Mouse (Mus musculus): ENCODE measurements around the gene Socs4.

The Socs4 gene

DNA sequence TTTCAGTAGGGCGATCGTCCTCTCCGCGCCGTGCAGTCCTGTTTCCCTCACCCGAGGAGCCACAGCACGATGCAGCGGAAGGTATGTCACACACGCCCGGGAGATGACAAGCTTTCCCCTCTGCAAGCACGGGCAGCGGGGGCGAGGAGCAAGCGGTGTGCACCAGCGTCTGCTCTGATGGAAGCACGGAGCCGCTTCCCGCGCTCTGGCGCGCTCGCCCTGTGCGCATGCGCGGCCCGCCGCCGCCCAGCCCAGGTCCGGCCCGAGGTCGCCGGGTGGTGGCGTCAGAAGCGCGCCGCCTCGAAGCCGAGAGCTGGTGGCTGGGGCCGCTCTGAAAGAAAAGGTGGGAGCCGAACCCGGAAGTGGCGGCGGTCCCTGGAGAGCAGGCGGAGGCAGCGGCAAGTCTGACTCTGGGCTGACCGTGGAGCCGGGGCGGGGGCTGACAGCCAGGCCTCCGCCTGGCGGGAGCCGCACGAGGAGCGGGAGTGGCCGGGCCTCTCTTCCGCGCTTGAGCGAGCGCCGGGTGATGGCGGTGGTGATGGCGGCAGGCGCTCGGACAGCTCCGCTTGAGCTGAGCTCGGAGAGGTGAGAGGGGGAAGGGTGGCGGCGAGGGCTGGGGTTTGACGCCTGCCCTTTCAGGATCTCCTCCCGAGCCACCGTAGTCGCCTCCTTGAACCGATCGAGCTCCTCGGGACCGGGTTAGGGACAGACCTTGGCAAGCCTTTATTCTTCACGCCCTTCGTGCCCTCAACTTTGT, at the start of gene Socs4, which contains the start of gene Wdhd1:
Socs4 (plus strand) TSS at position 295 of the 757 bp plus-strand sequence.
Wdhd1 (minus strand) TSS at position 221 of the 757 bp plus-strand sequence.
- DNase-seq: peak; percentile 94

GRCm38 (mm10) chr14:47229796-47230376, 46.8 kb upstream of the Socs4 start:
- DNase-seq: no peak

DNA sequence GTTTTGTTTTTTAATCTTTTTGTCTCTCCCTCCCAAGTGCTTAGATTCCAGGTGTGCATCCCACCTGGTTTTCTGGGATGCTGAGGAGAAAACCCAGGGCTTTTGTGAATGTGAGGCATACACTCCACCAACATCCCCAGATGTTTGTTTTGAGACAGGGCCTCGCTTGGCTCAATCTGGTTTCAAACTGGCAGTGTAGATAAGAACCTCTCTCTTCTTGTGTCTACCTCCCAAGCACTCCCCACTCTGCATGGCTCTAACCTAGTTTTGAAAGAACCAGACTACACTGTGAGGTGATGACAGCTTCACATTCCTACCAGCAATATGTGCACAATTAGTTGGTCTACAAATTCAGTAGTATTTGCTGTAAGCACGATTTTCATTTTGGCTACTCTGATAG, 43.1 kb upstream of the Socs4 start:
- no peak for DNase-seq

DNA sequence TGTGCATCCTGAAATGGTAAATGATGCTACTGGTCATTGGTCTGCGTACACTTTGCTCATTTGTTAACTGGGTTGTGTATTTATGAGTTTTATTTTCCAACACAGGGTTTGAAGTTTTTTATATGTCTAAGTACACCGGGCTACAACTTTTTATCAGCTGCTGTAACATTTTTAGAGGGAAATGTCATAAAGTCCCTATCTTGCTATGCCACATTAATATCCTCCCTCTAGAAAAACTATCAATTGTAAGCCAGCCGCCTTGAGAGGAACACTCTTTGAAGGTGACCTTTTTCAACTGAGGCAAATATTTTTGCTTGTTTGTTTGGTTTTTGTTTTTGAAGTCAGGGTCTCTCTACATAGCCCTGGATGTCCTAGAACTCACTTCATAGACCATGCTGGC, 42.7 kb upstream of the Socs4 start:
- no peak for DNase-seq

GRCm38 (mm10) chr14:47234526-47235250, 42.0 kb upstream of the Socs4 start:
- DNase-seq: no peak

DNA sequence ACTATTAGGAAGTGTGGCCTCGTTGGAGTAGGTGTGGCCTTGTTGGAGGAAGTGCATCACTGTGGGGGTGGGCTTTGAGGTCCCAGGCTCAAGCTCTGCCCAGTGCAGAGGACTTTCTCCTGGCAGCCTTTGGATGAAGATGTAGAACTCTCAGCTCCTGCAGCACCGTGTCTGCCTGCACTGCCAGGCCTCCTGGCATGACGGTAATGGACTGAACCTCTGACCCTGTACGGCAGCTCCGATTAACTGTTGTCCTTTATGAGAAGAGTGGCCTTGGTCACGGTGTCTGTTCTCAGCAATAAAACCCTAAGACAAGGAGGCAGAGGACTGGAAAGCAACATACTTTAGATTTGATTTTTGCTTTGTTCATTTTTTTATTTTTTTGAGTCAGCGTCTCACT, 40.2 kb upstream of the Socs4 start:
- no peak for DNase-seq

DNA sequence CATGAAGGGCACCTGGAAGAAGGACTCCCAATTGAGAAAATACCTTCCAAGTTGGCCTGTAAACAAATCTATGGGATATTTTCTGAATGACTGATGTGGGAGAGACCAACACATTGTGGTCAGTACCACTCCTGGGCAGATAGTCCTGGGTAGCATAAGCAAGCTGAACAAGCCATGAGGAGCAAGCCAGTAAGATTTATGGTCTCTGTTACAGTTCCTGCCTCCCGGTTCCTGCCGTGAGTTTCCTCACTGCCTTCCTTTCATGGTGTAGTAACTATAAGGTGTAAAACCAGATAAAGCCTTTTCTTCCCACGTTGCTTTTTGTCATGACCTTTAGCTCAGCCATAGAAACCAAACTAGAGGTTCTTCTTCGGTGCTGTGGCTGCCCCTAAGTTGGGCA, 39.4 kb upstream of the Socs4 start:
- no peak for DNase-seq

- no peak for DNase-seq
Observed at GRCm38 (mm10) chr14:47240600-47240999, 36.1 kb upstream of the Socs4 start.

- no peak for DNase-seq
Observed at GRCm38 (mm10) chr14:47241046-47241445, 35.7 kb upstream of the Socs4 start.

GRCm38 (mm10) chr14:47242753-47243152, 34.0 kb upstream of the Socs4 start:
- no peak for DNase-seq

GRCm38 (mm10) chr14:47249839-47250238, 26.9 kb upstream of the Socs4 start:
- no peak for DNase-seq

- no peak for DNase-seq
Observed at GRCm38 (mm10) chr14:47264866-47265265, 11.9 kb upstream of the Socs4 start.

- DNase-seq: no peak
Observed at GRCm38 (mm10) chr14:47265829-47266228, 10.9 kb upstream of the Socs4 start.

DNA sequence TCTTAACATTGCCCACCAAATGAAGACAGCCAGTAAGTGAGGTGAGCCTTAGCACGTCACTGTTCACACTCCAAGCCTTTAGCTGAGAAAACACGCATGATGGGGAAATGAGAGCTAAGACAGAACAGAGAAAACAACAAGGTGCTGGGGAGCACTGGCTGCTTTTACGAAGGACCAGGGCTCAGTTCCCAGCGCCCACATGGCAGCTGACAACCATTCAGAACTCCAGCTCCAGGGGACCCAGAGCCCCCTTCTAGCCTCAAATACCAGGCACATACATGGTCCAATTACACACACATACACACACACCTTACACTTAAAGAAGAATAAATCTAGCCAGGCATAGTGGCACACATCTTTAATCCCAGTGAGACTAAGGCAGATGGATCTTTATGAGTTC, 7.7 kb upstream of the Socs4 start:
- DNase-seq: no peak

DNA sequence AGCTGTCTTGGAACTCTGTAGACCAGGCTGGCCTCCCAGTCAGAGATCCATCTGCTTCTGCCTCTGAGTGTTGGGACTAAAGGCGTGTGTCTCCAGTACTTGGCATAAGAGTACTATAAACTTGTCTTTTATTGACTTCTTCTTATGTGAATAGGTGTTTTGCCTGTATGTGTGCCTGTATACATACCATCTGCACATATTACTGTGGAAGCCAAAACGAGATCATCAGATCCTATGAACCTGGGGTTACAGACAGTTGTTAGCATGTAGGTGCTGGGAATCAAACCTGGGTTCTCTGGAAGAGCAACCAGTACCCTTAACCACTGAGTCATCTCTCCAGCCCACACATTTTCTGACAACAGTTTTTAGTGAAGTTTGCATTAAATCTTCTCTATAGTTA, 7.0 kb upstream of the Socs4 start:
- DNase-seq: no peak

GRCm38 (mm10) chr14:47273751-47274150, 3.0 kb upstream of the Socs4 start:
- no peak for DNase-seq

- DNase-seq: no peak
Observed at GRCm38 (mm10) chr14:47275417-47275816, 1.3 kb upstream of the Socs4 start.

DNA sequence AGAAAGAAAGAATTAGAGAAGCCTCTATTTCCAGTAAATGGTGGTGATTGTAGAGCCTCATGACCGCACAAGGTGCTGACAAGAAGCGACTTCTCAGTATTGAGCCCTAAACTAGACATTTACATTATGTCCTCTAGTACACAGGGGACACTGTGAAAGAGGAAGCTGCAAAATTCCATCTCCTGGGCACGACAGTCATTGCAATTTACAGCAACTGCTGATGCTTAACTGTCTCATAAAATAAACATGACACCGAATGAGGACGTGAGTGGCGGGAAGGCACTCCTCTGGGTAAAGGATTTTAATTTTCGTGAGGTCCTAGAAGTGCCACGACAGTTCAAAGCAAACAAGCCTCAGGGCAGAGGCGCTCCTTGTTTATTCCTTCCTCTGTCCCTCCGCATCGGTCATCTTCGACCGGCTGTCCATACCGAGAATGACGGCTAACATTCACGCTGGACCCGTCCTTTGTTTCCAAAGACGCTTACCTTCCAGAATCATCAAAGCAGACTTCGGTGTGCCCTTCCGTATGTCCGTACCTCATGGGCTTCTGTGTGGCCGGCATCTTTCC, 611 bp upstream of the Socs4 start:
- DNase-seq: no peak

- no peak for DNase-seq
Observed at GRCm38 (mm10) chr14:47279058-47279457, 2.3 kb downstream of the Socs4 start.

- DNase-seq: no peak
Observed at GRCm38 (mm10) chr14:47281535-47281934, 4.8 kb downstream of the Socs4 start.

GRCm38 (mm10) chr14:47283568-47283967, 6.8 kb downstream of the Socs4 start:
- no peak for DNase-seq

- DNase-seq: no peak
Observed at GRCm38 (mm10) chr14:47285271-47285670, 8.5 kb downstream of the Socs4 start.

DNA sequence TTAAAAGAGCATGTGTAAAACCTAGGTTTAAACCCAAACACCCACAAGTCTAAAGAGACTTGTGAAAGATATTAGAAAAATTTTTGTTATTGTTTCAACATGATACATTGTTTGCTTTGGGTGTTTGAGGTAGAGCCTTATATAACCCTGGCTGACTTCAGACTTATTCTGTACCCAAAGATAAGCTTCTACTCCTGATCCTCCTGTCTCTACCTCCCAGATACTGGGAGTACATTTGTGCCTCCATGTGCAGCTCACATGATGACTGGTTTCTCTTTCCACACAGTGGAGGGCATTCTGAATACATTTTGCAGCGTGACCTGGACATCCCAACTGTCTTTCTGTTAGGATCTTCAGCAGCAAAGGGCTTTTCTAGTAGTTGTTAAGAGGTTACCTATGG, 9.5 kb downstream of the Socs4 start:
- DNase-seq: no peak

DNA sequence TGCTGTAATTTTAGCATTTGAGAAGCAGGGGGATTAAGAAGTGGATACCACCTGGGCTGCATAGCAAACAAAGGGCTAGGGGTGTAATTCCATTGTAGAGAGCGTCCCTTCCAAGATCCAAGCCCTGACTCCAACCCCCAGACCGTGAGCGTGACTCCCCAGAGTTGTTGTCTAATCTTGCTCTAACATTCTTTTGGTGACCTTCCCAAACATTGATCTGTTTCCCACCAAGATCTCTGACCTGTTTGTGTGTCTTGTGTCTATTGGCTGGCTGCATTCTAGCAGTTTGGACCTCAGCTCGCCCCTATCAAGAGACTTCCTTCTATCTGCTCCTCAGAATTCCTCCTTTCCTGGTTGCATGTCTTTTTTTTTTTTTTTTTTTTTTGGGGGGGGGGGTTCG, 10.3 kb downstream of the Socs4 start:
- DNase-seq: no peak

Measured in cerebellum, adult 11 months (tissue).